In genomic region chr9:15553322-15553721, GRCm38 (mm10) we compare ENCODE assay signal across 17 mouse cellular contexts.
"Had no signal": no experiment of that assay in that cellular context is flagged by ENCODE, and none has a peak within 500 bp of the region (broad histone marks: within the 10 kb centered on the region; RNA-seq: fewer than 3 reads in every experiment).

No protein-coding gene starts in this region.

- H3K4me2 ChIP-seq: liver, embryonic 13.5 days; neural tube, embryonic 12.5 days; neural tube, embryonic 15.5 days; stomach, embryonic 15.5 days had no signal

- H3K27ac ChIP-seq: left cerebral cortex, adult 2 months; liver, embryonic 13.5 days; neural tube, embryonic 12.5 days; neural tube, embryonic 15.5 days; stomach, embryonic 15.5 days had no signal

- H3K9ac ChIP-seq: liver, embryonic 13.5 days; neural tube, embryonic 12.5 days; neural tube, embryonic 15.5 days; stomach, embryonic 15.5 days had no signal

- H3K27me3 ChIP-seq: liver, embryonic 13.5 days; neural tube, embryonic 12.5 days; neural tube, embryonic 15.5 days; stomach, embryonic 15.5 days had no signal

- H3K9me3 ChIP-seq: liver, embryonic 13.5 days; neural tube, embryonic 12.5 days; neural tube, embryonic 15.5 days; stomach, embryonic 15.5 days had no signal

- DNase-seq: kidney, adult 18-20 months; kidney, adult 9 months; kidney, postnatal 14 days; kidney, postnatal 4 days; layer of hippocampus, postnatal 36 days; liver, embryonic 13.5 days; lung, adult 2 months; lung, postnatal 14 days; lung, postnatal 4 days; retina, postnatal 1 day; right cerebral cortex, postnatal 25 days; spleen, adult 18-20 months; thymus, postnatal 25 days had no signal

- H3K36me3 ChIP-seq: liver, embryonic 13.5 days; neural tube, embryonic 12.5 days; neural tube, embryonic 15.5 days; stomach, embryonic 15.5 days had no signal

- H3K4me1 ChIP-seq: liver, embryonic 13.5 days; neural tube, embryonic 12.5 days; stomach, embryonic 15.5 days had no signal

- H3K4me3 ChIP-seq: left cerebral cortex, adult 2 months; liver, embryonic 13.5 days; neural tube, embryonic 12.5 days; neural tube, embryonic 15.5 days; stomach, embryonic 15.5 days had no signal
